Mouse (Mus musculus): ENCODE measurements around the gene Igf2r. TPM values are rescaled to one million over a fixed set of nuclear protein-coding genes. Genes with fewer than 3 reads are reported as not detected.

Igf2r gene
- polyA plus RNA-seq, 1 experiment from 2014 or later = 18.7 TPM

DNA sequence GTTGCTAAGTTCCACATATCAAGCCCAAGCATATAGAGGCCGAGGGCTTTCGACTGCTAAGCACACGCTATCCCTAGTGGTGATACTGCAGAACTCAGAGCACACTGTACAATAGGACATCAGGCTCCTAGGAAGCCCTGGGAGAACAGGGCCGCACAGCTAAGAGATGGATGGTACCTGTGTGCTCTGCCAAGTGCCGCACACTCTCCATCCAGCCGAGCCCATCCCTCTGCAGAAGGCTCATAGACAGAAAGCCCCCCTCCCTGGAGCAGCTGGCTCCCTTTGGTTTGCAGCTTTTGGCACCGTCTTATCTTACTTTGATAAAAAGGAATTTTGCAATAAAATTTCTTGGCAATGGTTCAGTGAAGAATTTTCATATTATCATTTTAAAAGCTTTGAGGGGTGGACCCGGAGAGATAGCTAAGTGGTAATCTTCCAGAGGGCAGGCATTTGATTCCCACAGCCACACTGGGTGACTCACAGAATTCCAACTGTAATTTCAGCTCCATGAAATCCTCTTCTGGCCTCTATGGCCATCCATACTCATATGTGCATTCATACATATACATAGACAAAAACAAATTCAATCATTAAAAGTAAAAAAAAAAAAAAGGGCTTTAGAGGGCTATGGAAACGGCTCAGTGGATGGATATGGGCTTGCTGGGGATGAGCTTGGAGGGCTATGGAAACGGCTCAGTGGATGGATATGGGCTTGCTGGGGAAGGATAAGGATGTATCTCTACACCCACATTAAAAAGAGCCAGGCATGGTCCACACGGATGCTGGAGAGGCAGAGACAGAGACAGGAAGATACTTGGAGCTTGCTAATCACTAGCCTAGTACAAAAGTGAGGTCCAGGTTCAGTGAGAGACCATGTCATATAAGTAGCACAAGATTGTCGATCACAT, 30.2 kb upstream of the Igf2r start:
- 91% methylated on average over 12 of the region's 12 CpGs for WGBS
- DNase-seq (ENCODE audit: low spot score) = no peak
- Histone ChIP-seq H3K27me3 (ENCODE audit: control insufficient read depth, insufficient read depth, low read length) (no peaks in the 10 kb centered on the region), H3K4me3 (ENCODE audit: low read depth, low read length) (no peak overlapping the region), H3K9me3 (ENCODE audit: control insufficient read depth, low read length) (no peaks in the 10 kb centered on the region), H3K9ac (ENCODE audit: low read depth, low read length) (no peak overlapping the region), H3K27ac (ENCODE audit: low read depth, low read length) (no peak overlapping the region), H3K36me3 (ENCODE audit: control insufficient read depth, insufficient read depth, low read length) (no peaks in the 10 kb centered on the region), H3K4me1 (replicated peaks; ENCODE audit: control insufficient read depth, insufficient read depth, low read length) (no peaks in the 10 kb centered on the region), H3K4me2 (replicated peaks; ENCODE audit: low read depth, low read length) (no peak overlapping the region)
- no peak for ATAC-seq (ENCODE audit: low FRiP score)

DNA sequence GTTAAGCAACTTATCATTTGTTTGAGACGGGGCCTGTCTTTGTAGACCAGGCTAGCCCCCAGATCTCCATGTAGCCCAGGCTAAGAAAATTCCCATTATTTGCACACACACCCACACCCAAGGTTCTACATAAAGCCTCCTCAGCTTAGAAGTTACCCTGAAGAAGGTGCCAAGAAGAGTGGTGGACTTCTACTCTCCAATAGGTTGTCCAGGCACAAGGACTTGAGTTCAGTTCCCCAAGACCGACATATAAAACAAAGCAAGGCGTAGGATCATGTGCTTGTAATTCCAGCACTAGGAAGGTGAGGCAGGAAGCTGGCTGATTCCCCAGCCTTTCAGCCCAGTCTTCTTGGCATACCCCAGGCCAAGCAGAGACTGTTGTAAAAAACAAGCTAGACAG, 29.1 kb upstream of the Igf2r start:
- H3K4me2 ChIP-seq (replicated peaks; ENCODE audit: low read depth, low read length) = no peak overlapping the region
- no peaks in the 10 kb centered on the region for H3K4me1 ChIP-seq (replicated peaks; ENCODE audit: control insufficient read depth, insufficient read depth, low read length)
- no peak overlapping the region for H3K9ac ChIP-seq (ENCODE audit: low read depth, low read length)
- ATAC-seq (ENCODE audit: low FRiP score) (no peak), DNase-seq (ENCODE audit: low spot score) (no peak)
- no peak overlapping the region for H3K27ac ChIP-seq (ENCODE audit: low read depth, low read length)
- no peaks in the 10 kb centered on the region for H3K9me3 ChIP-seq (ENCODE audit: control insufficient read depth, low read length)
- no peaks in the 10 kb centered on the region for H3K27me3 ChIP-seq (ENCODE audit: control insufficient read depth, insufficient read depth, low read length)
- no peak overlapping the region for H3K4me3 ChIP-seq (ENCODE audit: low read depth, low read length)
- 90% methylated on average over 3 of the region's 3 CpGs for WGBS
- H3K36me3 ChIP-seq (ENCODE audit: control insufficient read depth, insufficient read depth, low read length) = no peaks in the 10 kb centered on the region

DNA sequence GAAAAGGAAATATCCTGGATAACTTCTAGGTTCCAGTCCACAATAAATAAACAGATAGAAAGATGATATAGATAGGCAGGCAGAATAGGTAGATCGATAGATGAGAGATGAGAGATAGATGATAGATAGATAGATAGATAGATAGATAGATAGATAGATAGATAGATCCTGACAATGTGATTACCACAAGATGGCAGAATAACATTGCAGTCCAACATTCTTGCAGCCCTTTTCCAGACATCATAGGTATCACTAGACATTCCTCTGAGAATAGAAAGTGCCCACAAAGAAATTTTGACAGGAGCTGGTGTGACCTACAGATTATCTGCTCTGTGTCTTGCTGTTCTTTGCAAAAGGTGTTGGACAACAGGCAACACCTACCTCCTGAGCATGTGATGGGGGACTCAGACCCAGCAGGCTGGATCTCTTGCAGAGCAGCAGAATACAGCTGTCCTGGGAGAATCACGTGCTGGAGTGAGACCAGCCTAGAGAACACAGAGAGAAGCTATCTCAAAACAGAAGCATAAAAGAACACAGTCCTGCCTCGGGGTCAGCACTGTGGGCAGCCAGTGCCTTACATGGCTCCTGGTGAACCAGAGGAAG, 28.1 kb upstream of the Igf2r start:
- Histone ChIP-seq H3K9ac (ENCODE audit: low read depth, low read length) (no peak overlapping the region), H3K27me3 (ENCODE audit: control insufficient read depth, insufficient read depth, low read length) (no peaks in the 10 kb centered on the region), H3K4me1 (replicated peaks; ENCODE audit: control insufficient read depth, insufficient read depth, low read length) (no peaks in the 10 kb centered on the region), H3K4me3 (ENCODE audit: low read depth, low read length) (no peak overlapping the region), H3K4me2 (replicated peaks; ENCODE audit: low read depth, low read length) (no peak overlapping the region), H3K9me3 (ENCODE audit: control insufficient read depth, low read length) (no peaks in the 10 kb centered on the region), H3K36me3 (ENCODE audit: control insufficient read depth, insufficient read depth, low read length) (no peaks in the 10 kb centered on the region), H3K27ac (ENCODE audit: low read depth, low read length) (no peak overlapping the region)
- DNase-seq (ENCODE audit: low spot score) (no peak), ATAC-seq (ENCODE audit: low FRiP score) (no peak)
- WGBS = 76% methylated on average over 3 of the region's 3 CpGs

DNA sequence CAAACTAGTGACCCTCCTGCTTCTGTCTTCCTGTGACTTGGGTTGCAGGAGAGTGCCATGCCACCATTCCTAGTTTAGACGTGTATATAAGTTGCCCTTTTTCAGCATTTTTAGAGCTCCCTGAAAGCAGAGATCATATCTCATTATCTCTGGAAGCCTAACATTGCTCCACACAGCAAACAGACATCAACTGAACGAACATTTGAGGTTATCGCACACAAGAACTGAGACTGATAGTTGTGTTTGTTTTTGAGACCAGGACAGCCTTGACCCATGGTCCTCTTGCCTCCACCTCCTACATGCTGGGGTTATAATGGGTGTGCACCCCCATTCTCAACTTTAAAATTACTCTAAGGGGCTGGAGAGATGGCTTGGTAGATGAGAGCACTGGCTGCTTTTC, 27.2 kb upstream of the Igf2r start:
- 90% methylated on average over 3 of the region's 3 CpGs for WGBS
- Histone ChIP-seq H3K27me3 (ENCODE audit: control insufficient read depth, insufficient read depth, low read length) (no peaks in the 10 kb centered on the region), H3K36me3 (ENCODE audit: control insufficient read depth, insufficient read depth, low read length) (no peaks in the 10 kb centered on the region), H3K4me3 (ENCODE audit: low read depth, low read length) (no peak overlapping the region), H3K9ac (ENCODE audit: low read depth, low read length) (no peak overlapping the region), H3K9me3 (ENCODE audit: control insufficient read depth, low read length) (no peaks in the 10 kb centered on the region), H3K27ac (ENCODE audit: low read depth, low read length) (no peak overlapping the region), H3K4me2 (replicated peaks; ENCODE audit: low read depth, low read length) (no peak overlapping the region), H3K4me1 (replicated peaks; ENCODE audit: control insufficient read depth, insufficient read depth, low read length) (no peaks in the 10 kb centered on the region)
- no peak for DNase-seq (ENCODE audit: low spot score)
- no peak for ATAC-seq (ENCODE audit: low FRiP score)

DNA sequence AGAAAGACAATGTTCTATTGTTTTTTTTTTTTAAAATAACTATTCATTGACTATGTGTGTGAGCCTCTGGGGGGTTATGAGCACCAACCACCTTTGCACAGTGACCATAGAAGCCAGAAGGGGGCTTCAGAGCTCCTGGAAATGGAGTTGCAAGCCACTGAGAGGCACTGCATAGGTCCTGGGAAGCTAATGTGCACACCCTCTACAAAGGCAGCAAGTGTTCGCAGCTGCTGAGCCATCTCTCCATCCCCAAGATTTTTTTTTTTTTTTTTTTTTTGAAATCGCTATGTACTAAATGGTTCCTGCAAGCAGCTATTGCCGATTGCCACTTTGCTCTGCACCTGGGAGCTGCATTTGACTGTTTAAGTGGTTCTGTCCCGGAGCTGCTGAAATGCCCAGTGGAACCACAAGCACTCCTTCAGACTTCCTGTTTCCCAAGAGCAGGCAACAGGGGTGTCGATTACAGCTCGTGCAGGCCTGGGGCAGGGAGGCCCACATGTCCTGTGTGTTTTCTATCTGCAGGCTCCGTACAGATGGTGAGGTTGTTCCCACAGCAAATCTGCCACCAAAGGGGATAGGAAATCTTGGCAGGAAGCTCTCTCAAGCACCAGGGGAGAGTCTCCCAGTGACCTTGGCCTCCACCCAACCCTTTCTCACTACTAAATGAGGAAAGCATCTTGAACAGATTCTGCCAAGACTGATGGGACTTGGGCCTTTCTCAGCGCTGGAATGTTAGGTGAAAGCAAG, 24.4 kb upstream of the Igf2r start:
- H3K9me3 ChIP-seq (ENCODE audit: control insufficient read depth, low read length) = no peaks in the 10 kb centered on the region
- no peak overlapping the region for H3K4me2 ChIP-seq (replicated peaks; ENCODE audit: low read depth, low read length)
- no peaks in the 10 kb centered on the region for H3K36me3 ChIP-seq (ENCODE audit: control insufficient read depth, insufficient read depth, low read length)
- ATAC-seq (ENCODE audit: low FRiP score) (no peak), DNase-seq (ENCODE audit: low spot score) (no peak)
- H3K4me1 ChIP-seq (replicated peaks; ENCODE audit: control insufficient read depth, insufficient read depth, low read length) = no peaks in the 10 kb centered on the region
- no peak overlapping the region for H3K4me3 ChIP-seq (ENCODE audit: low read depth, low read length)
- no peaks in the 10 kb centered on the region for H3K27me3 ChIP-seq (ENCODE audit: control insufficient read depth, insufficient read depth, low read length)
- WGBS = 72% methylated on average over 8 of the region's 8 CpGs
- no peak overlapping the region for H3K9ac ChIP-seq (ENCODE audit: low read depth, low read length)
- no peak overlapping the region for H3K27ac ChIP-seq (ENCODE audit: low read depth, low read length)

DNA sequence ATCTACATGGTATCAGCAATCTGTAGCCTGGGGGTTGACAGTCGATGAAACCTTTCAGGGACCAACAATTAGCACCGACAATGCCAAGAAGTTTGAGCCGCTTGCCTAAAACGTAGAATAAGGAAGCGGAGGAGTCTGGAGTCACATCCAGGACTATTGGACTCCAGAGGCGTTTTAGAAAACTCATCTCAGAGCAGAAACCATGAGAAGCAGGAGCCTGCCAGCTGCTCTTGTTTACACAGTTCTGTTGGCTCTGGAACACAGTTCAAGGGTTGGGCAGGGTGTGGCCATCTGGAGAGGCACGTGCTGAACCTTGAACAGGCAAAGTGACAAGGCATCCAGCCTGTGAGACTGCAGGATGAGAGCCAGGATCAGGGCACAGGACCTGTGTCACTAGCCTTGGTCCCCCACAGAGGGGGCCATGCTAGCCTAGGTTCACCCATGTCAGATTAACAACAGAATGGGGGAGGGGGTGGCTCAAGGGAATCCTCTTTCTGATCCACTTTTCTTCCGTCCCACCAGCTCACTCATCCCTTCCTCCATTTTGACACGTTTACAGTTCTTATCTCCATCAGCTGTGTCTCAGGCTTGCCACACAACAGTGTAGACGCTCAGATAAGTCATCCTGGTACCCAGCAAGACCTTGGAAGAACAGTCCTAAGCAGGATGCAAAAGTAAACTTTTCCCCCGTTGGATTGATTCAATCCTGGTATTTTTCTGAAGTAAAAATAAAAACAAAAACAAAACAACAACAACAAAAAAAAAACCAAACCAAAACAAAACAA, 23.1 kb upstream of the Igf2r start:
- H3K27ac ChIP-seq (ENCODE audit: low read depth, low read length) = no peak overlapping the region
- H3K4me3 ChIP-seq (ENCODE audit: low read depth, low read length) = no peak overlapping the region
- WGBS = 83% methylated on average over 11 of the region's 11 CpGs
- no peak overlapping the region for H3K4me2 ChIP-seq (replicated peaks; ENCODE audit: low read depth, low read length)
- no peaks in the 10 kb centered on the region for H3K4me1 ChIP-seq (replicated peaks; ENCODE audit: control insufficient read depth, insufficient read depth, low read length)
- DNase-seq (ENCODE audit: low spot score) (no peak), ATAC-seq (ENCODE audit: low FRiP score) (no peak)
- H3K36me3 ChIP-seq (ENCODE audit: control insufficient read depth, insufficient read depth, low read length) = no peaks in the 10 kb centered on the region
- no peak overlapping the region for H3K9ac ChIP-seq (ENCODE audit: low read depth, low read length)
- no peaks in the 10 kb centered on the region for H3K9me3 ChIP-seq (ENCODE audit: control insufficient read depth, low read length)
- no peaks in the 10 kb centered on the region for H3K27me3 ChIP-seq (ENCODE audit: control insufficient read depth, insufficient read depth, low read length)

DNA sequence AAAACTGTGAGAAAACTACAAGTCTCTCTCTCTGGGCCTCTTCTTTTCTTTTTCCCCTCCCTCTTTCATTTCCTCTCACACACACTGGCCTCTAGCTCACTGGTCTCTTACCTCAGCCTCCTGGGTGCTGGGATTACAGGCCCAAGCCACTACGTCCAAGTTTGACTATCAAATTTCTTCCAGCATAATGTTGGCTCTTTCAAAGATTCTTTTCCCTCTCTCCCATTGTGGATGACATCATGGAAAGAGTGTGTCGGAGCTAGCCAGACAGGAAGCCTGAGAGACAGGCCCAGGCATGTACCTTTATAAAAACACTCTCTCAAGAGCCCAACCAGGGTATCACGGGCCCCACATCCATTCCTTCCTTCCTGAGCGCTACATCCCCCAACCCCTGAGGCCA, 22.0 kb upstream of the Igf2r start:
- DNase-seq (ENCODE audit: low spot score) = no peak

DNA sequence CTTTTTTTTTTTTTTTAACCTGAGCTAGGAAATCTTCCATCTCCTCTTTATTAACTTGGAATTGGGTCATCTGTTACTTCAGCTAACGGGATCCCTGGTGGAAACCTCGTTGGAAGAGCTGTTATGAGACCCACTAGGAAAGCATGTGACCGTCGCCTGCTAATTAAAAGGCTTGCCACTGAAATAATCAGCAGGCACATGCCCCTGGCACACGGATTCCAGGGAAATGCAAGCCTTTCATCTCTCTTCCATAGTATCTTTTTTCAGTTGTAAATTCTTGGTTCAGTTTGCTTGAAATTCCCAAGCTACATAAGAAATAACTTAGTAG, 21.6 kb upstream of the Igf2r start:
- ATAC-seq (ENCODE audit: low FRiP score) (no peak), DNase-seq (ENCODE audit: low spot score) (no peak)
- no peaks in the 10 kb centered on the region for H3K9me3 ChIP-seq (ENCODE audit: control insufficient read depth, low read length)
- H3K9ac ChIP-seq (ENCODE audit: low read depth, low read length) = no peak overlapping the region
- H3K36me3 ChIP-seq (ENCODE audit: control insufficient read depth, insufficient read depth, low read length) = no peaks in the 10 kb centered on the region
- no peak overlapping the region for H3K27ac ChIP-seq (ENCODE audit: low read depth, low read length)
- no peak overlapping the region for H3K4me2 ChIP-seq (replicated peaks; ENCODE audit: low read depth, low read length)
- WGBS = 49% methylated on average over 5 of the region's 5 CpGs
- no peaks in the 10 kb centered on the region for H3K4me1 ChIP-seq (replicated peaks; ENCODE audit: control insufficient read depth, insufficient read depth, low read length)
- no peaks in the 10 kb centered on the region for H3K27me3 ChIP-seq (ENCODE audit: control insufficient read depth, insufficient read depth, low read length)
- no peak overlapping the region for H3K4me3 ChIP-seq (ENCODE audit: low read depth, low read length)

More for the DNA sequence above, 22.0 kb upstream of the Igf2r start:
- no peak for ATAC-seq (ENCODE audit: low FRiP score)
- 70% methylated on average over 4 of the region's 4 CpGs for WGBS
- Histone ChIP-seq H3K36me3 (ENCODE audit: control insufficient read depth, insufficient read depth, low read length) (no peaks in the 10 kb centered on the region), H3K4me1 (replicated peaks; ENCODE audit: control insufficient read depth, insufficient read depth, low read length) (no peaks in the 10 kb centered on the region), H3K9me3 (ENCODE audit: control insufficient read depth, low read length) (no peaks in the 10 kb centered on the region), H3K4me2 (replicated peaks; ENCODE audit: low read depth, low read length) (no peak overlapping the region), H3K9ac (ENCODE audit: low read depth, low read length) (no peak overlapping the region), H3K4me3 (ENCODE audit: low read depth, low read length) (no peak overlapping the region), H3K27me3 (ENCODE audit: control insufficient read depth, insufficient read depth, low read length) (no peaks in the 10 kb centered on the region), H3K27ac (ENCODE audit: low read depth, low read length) (no peak overlapping the region)

Data from hindbrain, embryonic 11.5 days (tissue).